Mouse (Mus musculus) lung, adult 2 months (tissue): ENCODE measurements at regions not wholly inside any gene's neighbourhood (a gene's known extent, or its start where the extent isn't known, plus 50 kb on each side); places are given as distances from the start of the nearest gene placed in this dataset.

Source experiments
- CTCF ChIP-seq: fragments of 200-500 bp; IDR thresholded peaks from 2 replicates; pipeline ENCODE4 v1.5.1; 2011; ENCODE audit warnings: mild to moderate bottlenecking, low read length, control low read depth; ENCODE audit not compliant: insufficient read depth
- POLR2A ChIP-seq: fragments of 200-500 bp; IDR thresholded peaks from 2 replicates; pipeline ENCODE4 v1.6.1; 2011; ENCODE audit warnings: low read depth, mild to moderate bottlenecking, control low read depth, low read length, borderline replicate concordance; ENCODE audit errors: extremely low read depth

DNA sequence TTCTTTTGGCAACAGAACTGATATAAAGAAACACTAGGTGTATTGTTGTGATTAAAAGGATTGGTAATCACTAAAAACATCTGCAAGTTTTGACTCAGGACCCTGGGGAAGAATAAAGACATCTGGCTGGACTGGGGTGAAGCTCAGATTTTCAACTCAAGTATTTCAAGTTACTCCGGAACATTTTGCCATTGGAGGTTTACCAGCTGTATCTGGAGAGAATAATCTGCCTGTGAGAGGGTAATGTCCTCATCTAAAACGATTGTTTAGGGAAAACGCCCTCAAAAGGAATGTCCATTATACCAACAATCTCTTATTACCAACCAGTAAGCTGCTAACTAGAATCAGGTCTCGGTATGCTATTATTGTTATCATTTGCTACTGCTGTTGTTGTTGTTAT lies 288.2 kb upstream of the Clec14a start:
- TF ChIP-seq POLR2A, result no peak
- TF ChIP-seq CTCF, result no peak
